ENCODE assay signal across 8 mouse cellular contexts in genomic region chr8:88520381-88520780, GRCm38 (mm10). TPM values are rescaled to one million over a fixed set of nuclear protein-coding genes. Genes with fewer than 3 reads are reported as not detected.
DNase-seq lines count a peak whose midpoint lies in the region; ATAC-seq lines count a peak whose summit lies in the region.

No protein-coding gene starts in this region.

- intact Hi-C loops in heart, postnatal 25 days (cut with DNase I), result loop anchor here (5.0 kb wide), 1 partner anchor 102 kb away; no protein-coding TSS in a partner anchor

- H3K9me3 ChIP-seq in heart, embryonic 15.5 days (replicated peaks), result no peaks in the 10 kb centered on the region
- 0 out of 2 replicates have a peak, but pooled peaks cover under 1% of the 10 kb centered on the region for H3K9me3 ChIP-seq in embryonic facial prominence, embryonic 14.5 days (ENCODE audit: control insufficient read depth, low read length)
- H3K9me3 ChIP-seq in limb, embryonic 12.5 days, result peaks cover under 1% of the 10 kb centered on the region; the same call in 1 of the 2 replicates
- no peaks in the 10 kb centered on the region for H3K9me3 ChIP-seq in stomach, embryonic 14.5 days (ENCODE audit: control insufficient read depth, low read depth, low read length)

- no peaks in the 10 kb centered on the region for H3K36me3 ChIP-seq in heart, embryonic 15.5 days
- H3K36me3 ChIP-seq in embryonic facial prominence, embryonic 14.5 days (ENCODE audit: control insufficient read depth, insufficient read depth, low read length), result peaks cover 4% of the 10 kb centered on the region; the same call in 1 of the 2 replicates
- H3K36me3 ChIP-seq in limb, embryonic 12.5 days, result no peaks in the 10 kb centered on the region
- no peaks in the 10 kb centered on the region for H3K36me3 ChIP-seq in stomach, embryonic 14.5 days (ENCODE audit: control insufficient read depth, insufficient read depth, low read length)

- no peak for ATAC-seq in heart, embryonic 15.5 days (replicated peaks; ENCODE audit: insufficient number of reproducible peaks, insufficient read depth, low FRiP score, low read depth)
- no peak for ATAC-seq in embryonic facial prominence, embryonic 14.5 days (ENCODE audit: low read depth)
- ATAC-seq in limb, embryonic 12.5 days (ENCODE audit: insufficient number of reproducible peaks, insufficient read depth, low FRiP score, low TSS enrichment, low read depth), result no peak
- no peak for ATAC-seq in stomach, embryonic 14.5 days (ENCODE audit: insufficient number of reproducible peaks, insufficient read depth, low FRiP score, low read depth)
- ATAC-seq in megakaryocyte-erythroid progenitor cell, adult 5-6 weeks (replicated peaks; ENCODE audit: low FRiP score, low TSS enrichment, poor library complexity, severe bottlenecking), result no peak

- no peak overlapping the region for H3K9ac ChIP-seq in heart, embryonic 15.5 days
- peak overlapping the region; percentile 10; the same call in 1 of the 2 replicates for H3K9ac ChIP-seq in embryonic facial prominence, embryonic 14.5 days (ENCODE audit: low read depth, low read length)
- no peak overlapping the region for H3K9ac ChIP-seq in limb, embryonic 12.5 days (replicated peaks)
- H3K9ac ChIP-seq in stomach, embryonic 14.5 days (replicated peaks; ENCODE audit: low read depth, low read length), result no peak overlapping the region

- peaks cover 30% of the 10 kb centered on the region for H3K4me1 ChIP-seq in heart, embryonic 15.5 days (replicated peaks)
- peaks cover 36% of the 10 kb centered on the region for H3K4me1 ChIP-seq in embryonic facial prominence, embryonic 14.5 days (ENCODE audit: control insufficient read depth, insufficient read depth, low read length)
- H3K4me1 ChIP-seq in limb, embryonic 12.5 days (replicated peaks), result peaks cover 51% of the 10 kb centered on the region
- H3K4me1 ChIP-seq in stomach, embryonic 14.5 days (ENCODE audit: control insufficient read depth, insufficient read depth, low read length), result peaks cover 21% of the 10 kb centered on the region

- 11% methylated on average over 13 of the region's 13 CpGs for WGBS in heart, embryonic 15.5 days
- WGBS in embryonic facial prominence, embryonic 14.5 days, result 15% methylated on average over 13 of the region's 13 CpGs
- 6% methylated on average over 13 of the region's 13 CpGs for WGBS in limb, embryonic 12.5 days
- WGBS in stomach, embryonic 14.5 days, result 18% methylated on average over 13 of the region's 13 CpGs

- H3K4me2 ChIP-seq in heart, embryonic 15.5 days, result peak overlapping the region; percentile 99
- H3K4me2 ChIP-seq in embryonic facial prominence, embryonic 14.5 days (ENCODE audit: low read depth, low read length), result peak overlapping the region; percentile 90
- peak overlapping the region; percentile 89 for H3K4me2 ChIP-seq in limb, embryonic 12.5 days
- H3K4me2 ChIP-seq in stomach, embryonic 14.5 days (replicated peaks; ENCODE audit: low read depth, low read length), result peak overlapping the region; percentile 91

- H3K27me3 ChIP-seq in heart, embryonic 15.5 days, result peaks cover 40% of the 10 kb centered on the region
- H3K27me3 ChIP-seq in embryonic facial prominence, embryonic 14.5 days (replicated peaks; ENCODE audit: control insufficient read depth, insufficient read depth, low read length), result 0 out of 2 replicates have a peak, but pooled peaks cover 4% of the 10 kb centered on the region
- peaks cover 17% of the 10 kb centered on the region for H3K27me3 ChIP-seq in limb, embryonic 12.5 days
- H3K27me3 ChIP-seq in stomach, embryonic 14.5 days (ENCODE audit: control insufficient read depth, insufficient read depth, low read length), result no peaks in the 10 kb centered on the region; the same call in 1 of the 2 replicates

- H3K27ac ChIP-seq in heart, embryonic 15.5 days, result no peak overlapping the region
- peak overlapping the region; percentile 46; the same call in 1 of the 2 replicates for H3K27ac ChIP-seq in embryonic facial prominence, embryonic 14.5 days (replicated peaks; ENCODE audit: low read depth, low read length)
- no peak overlapping the region for H3K27ac ChIP-seq in limb, embryonic 12.5 days
- no peak overlapping the region for H3K27ac ChIP-seq in stomach, embryonic 14.5 days (ENCODE audit: low read length)

- peak overlapping the region; percentile 78 for H3K4me3 ChIP-seq in heart, embryonic 15.5 days
- H3K4me3 ChIP-seq in embryonic facial prominence, embryonic 14.5 days (ENCODE audit: low read depth, low read length), result peak overlapping the region; percentile 89
- 0 out of 2 replicates have a peak overlapping the region, but pooled peaks have one; percentile 4 for H3K4me3 ChIP-seq in limb, embryonic 12.5 days (replicated peaks)
- peak overlapping the region; percentile 68; the same call in 1 of the 2 replicates for H3K4me3 ChIP-seq in stomach, embryonic 14.5 days (ENCODE audit: low read depth, low read length)

- no peak for DNase-seq in heart, postnatal 25 days (ENCODE audit: low spot score)
- DNase-seq in adrenal gland, postnatal 36 days, result peak; percentile 46 to 71
- peak; percentile 41 for DNase-seq in embryonic facial prominence, embryonic 14.5 days (ENCODE audit: low spot score)
- no peak for DNase-seq in embryo, embryonic 10.5 days (ENCODE audit: low spot score)

RNA-seq across cellular contexts. Expression of gene Nkd1, which starts 0.8 kb away (rescaled TPM):
- polyA plus RNA-seq in heart, embryonic 15.5 days (2015; fragmentation: Nextera tagmentation; extraction: Ambion mirVana), result 14.6 and 19.5 TPM in 2 replicates
- total RNA-seq in heart, postnatal 25 days (2021), result 1 to 10 TPM; 2.9 to 3.9 TPM
- total RNA-seq in adrenal gland, postnatal 36 days (2021), result 10 to 100 TPM; 40.8 to 51.1 TPM
- 46.4 and 50.4 TPM in 2 replicates for polyA plus RNA-seq in embryonic facial prominence, embryonic 14.5 days (2014; fragmentation: Nextera tagmentation; extraction: Ambion mirVana)
- polyA plus RNA-seq in limb, embryonic 12.5 days (2016; fragmentation: Nextera tagmentation; extraction: Ambion mirVana), result 64.0 and 72.1 TPM in 2 replicates
- polyA plus RNA-seq in stomach, embryonic 14.5 days (2014; fragmentation: Nextera tagmentation; extraction: Ambion mirVana), result 31.2 and 33.7 TPM in 2 replicates
- total RNA-seq in megakaryocyte-erythroid progenitor cell, adult 5-6 weeks (2014; fragmentation: Nextera tagmentation), result not detected in 2 replicates
- total RNA-seq in megakaryocyte-erythroid progenitor cell, adult 5-6 weeks (2017), result not detected in 2 replicates

Comparison
In these comparisons a context has a peak if more than half of its experiments do, and no peak if none do; other contexts are left out.
1. H3K4me3 ChIP-seq: peak in every context shown above with its lines; median percentile 89 in embryonic facial prominence, embryonic 14.5 days; 78 in heart, embryonic 15.5 days; 68 in stomach, embryonic 14.5 days; 4 in limb, embryonic 12.5 days.
2. DNase-seq: peak in adrenal gland, postnatal 36 days (2 of 2) and embryonic facial prominence, embryonic 14.5 days (single experiment); none in heart, postnatal 25 days (single experiment) and embryo, embryonic 10.5 days (single experiment).
3. Peak in every context shown above with its lines, with median percentiles within 50 percentile points of each other: H3K4me2 ChIP-seq.